Mouse (Mus musculus) midbrain, embryonic 15.5 days (tissue): ENCODE measurements around the gene Myo18b. TPM values are rescaled to one million over a fixed set of nuclear protein-coding genes. Genes with fewer than 3 reads are reported as not detected.

Experiments used
- ATAC-seq: fragments of 200-750 bp; cut with Nextera tagmentation; replicated peaks from 2 replicates; pipeline ENCODE4 v1.8.0; 2017; ENCODE audit warnings: moderate TSS enrichment
- H3K27ac ChIP-seq: fragments of 300-500 bp; sonication (generic); 2 replicates; pipeline ENCODE4 v1.5.1; 2015; ENCODE audit warnings: mild to moderate bottlenecking, inconsistent platforms
- H3K27me3 ChIP-seq: fragments of 300-500 bp; sonication (generic); replicated peaks from 2 replicates; pipeline ENCODE4 v1.6.1; 2015; ENCODE audit warnings: inconsistent platforms
- H3K36me3 ChIP-seq: fragments of 300-500 bp; sonication (generic); replicated peaks from 2 replicates; pipeline ENCODE4 v1.6.1; 2015; ENCODE audit warnings: inconsistent platforms
- H3K4me1 ChIP-seq: fragments of 300-500 bp; sonication (generic); 2 replicates; pipeline ENCODE4 v1.6.1; 2015; ENCODE audit warnings: inconsistent platforms
- H3K4me2 ChIP-seq: fragments of 300-500 bp; sonication (generic); 2 replicates; pipeline ENCODE4 v1.6.1; 2015; ENCODE audit warnings: inconsistent platforms, mild to moderate bottlenecking, moderate library complexity
- H3K4me3 ChIP-seq: fragments of 300-500 bp; sonication (generic); 2 replicates; pipeline ENCODE4 v1.5.1; 2015; ENCODE audit warnings: mild to moderate bottlenecking, inconsistent platforms
- H3K9ac ChIP-seq: fragments of 300-500 bp; sonication (generic); 2 replicates; pipeline ENCODE4 v1.6.1; 2015; ENCODE audit warnings: mild to moderate bottlenecking, inconsistent platforms
- H3K9me3 ChIP-seq: fragments of 300-500 bp; sonication (generic); 2 replicates; pipeline ENCODE4 v1.6.1; 2016; ENCODE audit warnings: inconsistent platforms
- WGBS: fragments of 180-500 bp; shearing (Covaris S2); methylation state at CpG from one replicate; pipeline ENCODE4 v1.1.7; 2015; ENCODE audit warnings: mixed read lengths; 5-methylcytosine and 5-hydroxymethylcytosine counted together
- polyA plus RNA-seq: library from polyadenylated mRNA; unstranded; fragments of >200 nt; fragmentation: Nextera tagmentation; extraction: Ambion mirVana; gene quantifications from 2 replicates; pipeline ENCODE4 v1.2.1, GENCODE M21; 2015

The Myo18b gene
- polyA plus RNA-seq, 1 experiment from 2014 or later, result 1.5 TPM

DNA sequence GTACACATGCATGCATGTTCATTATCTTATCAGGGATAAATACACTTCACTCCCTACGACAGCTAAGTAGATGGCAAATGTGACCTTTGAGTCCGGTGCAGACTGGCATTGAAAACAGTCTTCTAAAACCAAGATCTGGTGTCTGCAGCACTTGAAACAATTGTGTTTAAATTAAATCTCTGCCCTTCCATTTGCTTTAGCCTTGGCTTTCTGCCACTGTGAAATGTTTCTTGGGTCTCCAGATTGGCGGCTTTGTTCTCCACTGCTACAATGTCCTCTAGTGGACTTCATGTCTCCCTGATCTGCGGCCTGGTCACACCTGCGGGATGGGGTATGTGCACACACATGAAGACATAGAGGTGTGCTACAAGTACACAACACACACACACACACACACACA lies 221.4 kb downstream of the Myo18b start:
- Histone ChIP-seq H3K9me3 (no peaks in the 10 kb centered on the region), H3K4me3 (no peak overlapping the region), H3K27me3 (no peaks in the 10 kb centered on the region), H3K36me3 (no peaks in the 10 kb centered on the region), H3K4me2 (no peak overlapping the region), H3K9ac (no peak overlapping the region), H3K27ac (no peak overlapping the region), H3K4me1 (peaks cover 20% of the 10 kb centered on the region)
- 73% methylated on average over 5 of the region's 5 CpGs for WGBS
- no peak for ATAC-seq

GRCm38 (mm10) chr5:112672457-112672856 lies 223.7 kb downstream of the Myo18b start:
- Histone ChIP-seq H3K4me2 (no peak overlapping the region), H3K9ac (no peak overlapping the region), H3K4me1 (peaks cover 12% of the 10 kb centered on the region), H3K27me3 (no peaks in the 10 kb centered on the region), H3K9me3 (no peaks in the 10 kb centered on the region), H3K36me3 (no peaks in the 10 kb centered on the region), H3K4me3 (no peak overlapping the region), H3K27ac (0 out of 2 replicates have a peak overlapping the region, but pooled peaks have one; percentile 25)
- ATAC-seq, result no peak
- WGBS, result 47% methylated on average over 7 of the region's 7 CpGs

DNA sequence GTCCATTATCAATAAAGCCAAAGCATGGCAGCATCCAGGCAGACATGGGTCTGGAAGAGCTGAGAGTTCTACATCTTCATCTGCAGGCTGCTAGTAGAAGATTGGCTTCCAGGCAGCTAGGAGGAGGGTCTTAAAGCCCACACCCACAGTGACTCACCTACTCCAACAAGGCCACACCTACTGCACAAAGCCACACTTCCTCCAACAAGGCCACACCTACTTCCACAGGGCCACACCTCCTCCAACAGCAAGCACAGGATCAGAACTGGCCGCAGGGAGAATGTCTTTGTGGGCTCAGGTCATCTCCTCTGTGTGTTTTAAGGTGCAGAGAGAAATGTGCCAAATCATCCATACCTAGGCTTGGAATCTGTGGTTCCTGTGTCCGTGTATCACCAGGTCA lies 224.2 kb downstream of the Myo18b start:
- no peaks in the 10 kb centered on the region for H3K36me3 ChIP-seq
- no peak overlapping the region for H3K4me2 ChIP-seq
- 49% methylated on average over 2 of the region's 2 CpGs for WGBS
- no peak for ATAC-seq
- H3K9ac ChIP-seq, result no peak overlapping the region
- no peaks in the 10 kb centered on the region for H3K9me3 ChIP-seq
- peaks cover 17% of the 10 kb centered on the region for H3K4me1 ChIP-seq
- 0 out of 2 replicates have a peak overlapping the region, but pooled peaks have one; percentile 25 for H3K27ac ChIP-seq
- H3K4me3 ChIP-seq, result no peak overlapping the region
- H3K27me3 ChIP-seq, result no peaks in the 10 kb centered on the region

DNA sequence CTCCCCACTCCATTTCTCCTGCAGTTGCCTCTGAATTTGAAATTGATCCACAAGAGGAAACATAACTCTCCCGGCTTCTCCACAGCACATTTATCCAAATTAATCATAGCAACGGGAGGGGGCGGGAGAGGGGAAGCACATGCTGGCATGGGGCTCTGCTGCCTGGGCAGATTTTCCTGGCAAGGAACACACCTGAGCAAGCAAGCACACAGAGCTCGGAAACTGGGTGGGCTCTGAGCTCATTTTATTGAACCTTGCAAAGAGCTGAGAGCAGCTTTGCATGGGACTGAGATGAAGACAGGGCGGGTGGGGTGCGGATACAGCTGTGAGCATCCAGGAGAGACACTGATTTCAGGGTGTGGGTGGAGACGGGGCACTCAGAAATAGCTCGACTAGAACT lies 229.0 kb downstream of the Myo18b start:
- H3K4me3 ChIP-seq, result no peak overlapping the region
- no peaks in the 10 kb centered on the region for H3K36me3 ChIP-seq
- H3K4me2 ChIP-seq, result no peak overlapping the region
- H3K9ac ChIP-seq, result no peak overlapping the region
- 0 out of 2 replicates have a peak overlapping the region, but pooled peaks have one; percentile 31 for H3K27ac ChIP-seq
- no peak for ATAC-seq
- H3K27me3 ChIP-seq, result no peaks in the 10 kb centered on the region
- no peaks in the 10 kb centered on the region for H3K9me3 ChIP-seq
- 67% methylated on average over 8 of the region's 8 CpGs for WGBS
- peaks cover 36% of the 10 kb centered on the region for H3K4me1 ChIP-seq

- H3K4me1 ChIP-seq, result peaks cover 33% of the 10 kb centered on the region
- no peak overlapping the region for H3K4me2 ChIP-seq
- no peak overlapping the region for H3K4me3 ChIP-seq
- H3K9ac ChIP-seq, result no peak overlapping the region
- no peak for ATAC-seq
- no peaks in the 10 kb centered on the region for H3K9me3 ChIP-seq
- no peaks in the 10 kb centered on the region for H3K36me3 ChIP-seq
- H3K27ac ChIP-seq, result peak overlapping the region; percentile 51; the same call in 1 of the 2 replicates
- no peaks in the 10 kb centered on the region for H3K27me3 ChIP-seq
- 20% methylated on average over 7 of the region's 7 CpGs for WGBS
Observed at GRCm38 (mm10) chr5:112665661-112666060, 230.5 kb downstream of the Myo18b start.

DNA sequence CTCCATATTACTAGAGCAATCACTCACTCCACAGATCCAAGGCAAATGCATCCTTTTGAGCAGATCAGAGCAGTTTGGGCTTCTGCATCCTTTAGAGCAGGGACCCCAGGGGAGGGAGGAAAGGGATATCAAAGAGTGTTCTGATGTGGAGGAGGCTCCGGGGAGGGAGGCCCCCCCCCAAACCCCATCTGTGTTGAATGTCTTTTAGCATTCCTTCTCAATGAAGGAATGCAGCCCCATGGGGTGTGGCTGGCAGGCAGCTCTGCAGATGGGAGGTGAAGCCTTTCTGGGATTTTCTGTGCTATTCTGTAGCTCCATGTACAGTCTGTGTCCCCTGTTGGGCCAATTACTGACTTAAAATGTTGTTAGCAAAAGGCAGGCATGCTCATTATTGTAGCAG lies 232.5 kb downstream of the Myo18b start:
- Histone ChIP-seq H3K4me1 (peaks cover 33% of the 10 kb centered on the region), H3K27me3 (no peaks in the 10 kb centered on the region), H3K9ac (no peak overlapping the region), H3K36me3 (no peaks in the 10 kb centered on the region), H3K27ac (peak overlapping the region; percentile 57), H3K9me3 (no peaks in the 10 kb centered on the region), H3K4me2 (no peak overlapping the region), H3K4me3 (no peak overlapping the region)
- ATAC-seq, result peak; percentile 55
- WGBS, result 4% methylated on average over 1 of the region's 1 CpGs

- Histone ChIP-seq H3K4me3 (no peak overlapping the region), H3K27me3 (no peaks in the 10 kb centered on the region), H3K4me1 (peaks cover 28% of the 10 kb centered on the region), H3K27ac (0 out of 2 replicates have a peak overlapping the region, but pooled peaks have one; percentile 30), H3K9me3 (no peaks in the 10 kb centered on the region), H3K36me3 (no peaks in the 10 kb centered on the region), H3K4me2 (peak overlapping the region; percentile 22; the same call in 1 of the 2 replicates), H3K9ac (no peak overlapping the region)
- WGBS, result 26% methylated on average over 10 of the region's 10 CpGs
- ATAC-seq, result no peak
Observed at GRCm38 (mm10) chr5:112660924-112661431, 235.2 kb downstream of the Myo18b start.

GRCm38 (mm10) chr5:112659295-112659694 lies 236.9 kb downstream of the Myo18b start:
- Histone ChIP-seq H3K36me3 (no peaks in the 10 kb centered on the region), H3K9ac (no peak overlapping the region), H3K4me2 (no peak overlapping the region), H3K4me3 (no peak overlapping the region), H3K27ac (no peak overlapping the region), H3K4me1 (peaks cover 30% of the 10 kb centered on the region), H3K9me3 (no peaks in the 10 kb centered on the region), H3K27me3 (no peaks in the 10 kb centered on the region)
- ATAC-seq, result no peak
- 47% methylated on average over 4 of the region's 4 CpGs for WGBS

- peak overlapping the region; percentile 51; the same call in 1 of the 2 replicates for H3K27ac ChIP-seq
- WGBS, result 3% methylated on average over 6 of the region's 6 CpGs
- peak; percentile 18; the same call in 1 of the 2 replicates for ATAC-seq
Observed at GRCm38 (mm10) chr5:112656811-112657210, 239.4 kb downstream of the Myo18b start.

DNA sequence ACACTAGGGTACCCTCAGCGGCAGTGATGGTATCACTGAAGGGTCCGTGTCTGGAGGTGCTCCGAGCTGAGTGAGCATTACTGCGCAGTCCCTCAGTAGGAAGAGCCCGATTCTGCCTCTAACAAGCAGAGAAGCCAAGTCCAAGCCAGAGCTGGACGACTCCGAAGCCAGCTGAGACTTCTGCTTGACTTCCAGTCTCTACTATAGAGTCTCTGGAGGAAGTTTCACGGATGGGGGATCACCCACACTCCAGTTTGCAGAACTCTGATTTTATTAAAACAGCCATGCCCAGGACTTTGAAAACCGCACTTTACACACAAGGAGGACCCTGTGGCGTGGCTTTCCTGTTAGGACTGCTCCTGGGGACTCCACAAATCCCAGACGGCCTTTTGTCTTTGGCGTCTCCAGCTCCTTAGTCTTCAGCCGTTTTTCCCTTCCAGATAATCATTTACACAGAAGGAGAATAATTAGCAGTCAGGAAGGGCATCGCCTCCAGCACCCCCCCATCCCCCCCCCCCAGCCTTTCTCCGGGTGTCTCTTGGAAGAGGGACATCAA lies 240.1 kb downstream of the Myo18b start:
- no peaks in the 10 kb centered on the region for H3K36me3 ChIP-seq
- H3K27ac ChIP-seq, result peak overlapping the region; percentile 51
- peak overlapping the region; percentile 10 for H3K4me3 ChIP-seq
- no peaks in the 10 kb centered on the region for H3K27me3 ChIP-seq
- peak overlapping the region; percentile 45 for H3K4me2 ChIP-seq
- no peak overlapping the region for H3K9ac ChIP-seq
- peak; percentile 53 for ATAC-seq
- 1% methylated on average over 15 of the region's 15 CpGs for WGBS
- H3K4me1 ChIP-seq, result peaks cover 22% of the 10 kb centered on the region
- H3K9me3 ChIP-seq, result no peaks in the 10 kb centered on the region

More at GRCm38 (mm10) chr5:112656811-112657210, 239.4 kb downstream of the Myo18b start:
- no peaks in the 10 kb centered on the region for H3K9me3 ChIP-seq
- H3K4me2 ChIP-seq, result no peak overlapping the region
- no peaks in the 10 kb centered on the region for H3K36me3 ChIP-seq
- no peaks in the 10 kb centered on the region for H3K27me3 ChIP-seq
- no peak overlapping the region for H3K9ac ChIP-seq
- H3K4me3 ChIP-seq, result no peak overlapping the region
- peaks cover 22% of the 10 kb centered on the region for H3K4me1 ChIP-seq

DNA sequence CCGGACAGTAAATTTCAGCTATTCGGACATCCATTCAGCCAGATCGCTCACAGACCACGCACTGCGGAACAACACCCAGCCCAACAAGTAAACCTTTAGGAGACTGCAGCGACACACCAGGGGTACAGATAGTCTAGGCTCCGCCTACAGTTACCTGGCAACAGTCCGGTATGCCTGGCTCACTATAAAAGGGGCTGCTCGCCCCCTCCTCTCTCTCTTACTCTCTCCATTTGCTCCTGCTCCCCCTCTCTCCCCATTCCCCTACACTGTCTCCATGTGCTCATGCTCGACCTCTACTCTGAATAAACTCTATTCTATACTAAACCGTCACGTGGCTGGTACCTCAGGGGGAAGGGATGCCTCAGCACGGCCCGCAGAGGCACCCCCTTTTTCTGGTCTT lies 240.6 kb downstream of the Myo18b start:
- H3K9ac ChIP-seq, result no peak overlapping the region
- H3K9me3 ChIP-seq, result no peaks in the 10 kb centered on the region
- WGBS, result 1% methylated on average over 14 of the region's 14 CpGs
- peak overlapping the region; percentile 45 for H3K4me2 ChIP-seq
- peak overlapping the region; percentile 51; the same call in 1 of the 2 replicates for H3K27ac ChIP-seq
- no peaks in the 10 kb centered on the region for H3K36me3 ChIP-seq
- peak; percentile 77 for ATAC-seq
- peaks cover 22% of the 10 kb centered on the region for H3K4me1 ChIP-seq
- no peaks in the 10 kb centered on the region for H3K27me3 ChIP-seq
- H3K4me3 ChIP-seq, result peak overlapping the region; percentile 10

DNA sequence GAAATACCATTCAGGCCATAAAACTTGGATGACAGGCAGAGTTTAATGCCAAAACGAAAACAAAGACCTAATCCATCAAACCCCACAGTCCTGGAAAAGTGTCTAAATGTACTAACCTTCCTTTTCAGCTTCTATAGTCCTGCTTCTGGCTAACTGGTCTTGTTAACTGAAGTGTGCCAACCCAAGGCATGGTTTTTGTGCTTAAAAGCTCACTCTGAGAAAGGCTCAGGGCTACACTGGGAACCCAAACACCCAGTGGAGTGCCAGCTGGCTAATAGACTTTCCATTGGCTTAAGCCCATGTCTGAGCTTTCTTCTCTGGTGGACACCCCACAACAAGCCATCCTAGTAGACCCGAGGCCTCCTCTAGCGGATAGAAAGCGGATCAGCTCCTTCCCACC lies 244.1 kb downstream of the Myo18b start:
- Histone ChIP-seq H3K36me3 (no peaks in the 10 kb centered on the region), H3K4me2 (no peak overlapping the region), H3K4me3 (no peak overlapping the region), H3K9ac (no peak overlapping the region), H3K9me3 (no peaks in the 10 kb centered on the region), H3K4me1 (peaks cover 22% of the 10 kb centered on the region), H3K27ac (no peak overlapping the region), H3K27me3 (no peaks in the 10 kb centered on the region)
- 86% methylated on average over 4 of the region's 4 CpGs for WGBS
- ATAC-seq, result no peak

DNA sequence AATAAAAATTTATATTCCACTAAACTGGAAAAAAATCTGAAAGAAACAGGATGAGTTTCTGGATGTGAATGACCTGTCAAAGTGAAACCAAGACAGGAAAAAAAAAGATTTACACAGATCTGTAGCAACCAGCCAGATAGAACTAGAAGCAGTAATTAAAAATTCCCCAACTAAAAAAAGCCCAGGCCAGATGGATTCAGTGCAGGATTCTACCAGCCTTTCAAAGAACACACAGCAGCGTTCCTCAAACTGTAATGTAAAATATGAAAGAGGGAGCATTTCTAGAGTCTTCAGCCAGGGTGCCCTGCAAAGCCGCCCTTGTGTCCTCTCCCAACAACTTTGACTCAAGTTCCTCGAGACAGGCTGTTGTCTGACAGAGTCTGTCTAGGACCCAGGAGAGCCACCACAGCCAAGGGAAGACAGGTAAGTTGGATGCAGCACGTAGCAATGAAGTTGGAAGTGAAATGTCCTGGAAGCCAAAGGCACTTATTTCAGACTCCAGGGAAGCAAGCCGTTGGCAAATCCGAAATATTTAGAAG lies 246.9 kb downstream of the Myo18b start:
- Histone ChIP-seq H3K4me2 (no peak overlapping the region), H3K36me3 (no peaks in the 10 kb centered on the region), H3K27me3 (no peaks in the 10 kb centered on the region), H3K9ac (no peak overlapping the region), H3K4me1 (peaks cover 2% of the 10 kb centered on the region; the same call in 1 of the 2 replicates), H3K4me3 (no peak overlapping the region), H3K27ac (no peak overlapping the region), H3K9me3 (no peaks in the 10 kb centered on the region)
- WGBS, result 83% methylated on average over 6 of the region's 6 CpGs
- ATAC-seq, result no peak
